Mouse (Mus musculus): ENCODE data around the gene Cdhr2. TPM values are rescaled to one million over a fixed set of nuclear protein-coding genes. Genes with fewer than 3 reads are reported as not detected.

The Cdhr2 gene
- polyA plus RNA-seq, 1 experiment from 2014 or later, result not detected

GRCm38 (mm10) chr13:54694348-54695060 is 6.8 kb upstream of the Cdhr2 start:
- WGBS, result 16% methylated on average over 26 of the region's 26 CpGs
- peak; percentile 68 for ATAC-seq (ENCODE audit: insufficient number of reproducible peaks, low FRiP score, low TSS enrichment, low read depth)
- peak overlapping the region; percentile 96 for H3K4me3 ChIP-seq

GRCm38 (mm10) chr13:54695479-54696230 is 5.6 kb upstream of the Cdhr2 start:
- Histone ChIP-seq H3K4me2 (no peak overlapping the region), H3K4me3 (no peak overlapping the region), H3K9ac (no peak overlapping the region), H3K4me1 (peaks cover 23% of the 10 kb centered on the region), H3K36me3 (no peaks in the 10 kb centered on the region), H3K27ac (no peak overlapping the region), H3K9me3 (no peaks in the 10 kb centered on the region), H3K27me3 (no peaks in the 10 kb centered on the region)
- ATAC-seq (ENCODE audit: insufficient number of reproducible peaks, low FRiP score, low TSS enrichment, low read depth), result no peak
- 90% methylated on average over 11 of the region's 11 CpGs for WGBS

More at GRCm38 (mm10) chr13:54694348-54695060, 6.8 kb upstream of the Cdhr2 start:
- H3K4me1 ChIP-seq, result peaks cover 26% of the 10 kb centered on the region
- H3K9ac ChIP-seq, result peak overlapping the region; percentile 45
- H3K36me3 ChIP-seq, result no peaks in the 10 kb centered on the region
- H3K27me3 ChIP-seq, result no peaks in the 10 kb centered on the region
- H3K4me2 ChIP-seq, result peak overlapping the region; percentile 53
- H3K27ac ChIP-seq, result peak overlapping the region; percentile 96
- no peaks in the 10 kb centered on the region for H3K9me3 ChIP-seq

GRCm38 (mm10) chr13:54702507-54702906 is 1.2 kb downstream of the Cdhr2 start:
- WGBS, result 64% methylated on average over 7 of the region's 7 CpGs
- no peak for ATAC-seq (ENCODE audit: insufficient number of reproducible peaks, low FRiP score, low TSS enrichment, low read depth)
- H3K4me1 ChIP-seq, result no peaks in the 10 kb centered on the region
- H3K4me2 ChIP-seq, result no peak overlapping the region
- H3K9ac ChIP-seq, result no peak overlapping the region
- no peak overlapping the region for H3K4me3 ChIP-seq
- peaks cover 3% of the 10 kb centered on the region; the same call in 1 of the 2 replicates for H3K27me3 ChIP-seq
- no peaks in the 10 kb centered on the region for H3K36me3 ChIP-seq
- no peak overlapping the region for H3K27ac ChIP-seq
- no peaks in the 10 kb centered on the region for H3K9me3 ChIP-seq

- H3K9ac ChIP-seq, result no peak overlapping the region
- no peak overlapping the region for H3K4me3 ChIP-seq
- H3K27ac ChIP-seq, result no peak overlapping the region
- H3K27me3 ChIP-seq, result peaks cover 3% of the 10 kb centered on the region; the same call in 1 of the 2 replicates
- no peaks in the 10 kb centered on the region for H3K36me3 ChIP-seq
- H3K4me1 ChIP-seq, result no peaks in the 10 kb centered on the region
- WGBS, result 46% methylated on average over 6 of the region's 6 CpGs
- ATAC-seq (ENCODE audit: insufficient number of reproducible peaks, low FRiP score, low TSS enrichment, low read depth), result no peak
- no peaks in the 10 kb centered on the region for H3K9me3 ChIP-seq
- H3K4me2 ChIP-seq, result no peak overlapping the region
Observed at GRCm38 (mm10) chr13:54704890-54705289, 3.6 kb downstream of the Cdhr2 start.

- H3K4me2 ChIP-seq, result no peak overlapping the region
- peaks cover 3% of the 10 kb centered on the region; the same call in 1 of the 2 replicates for H3K27me3 ChIP-seq
- no peaks in the 10 kb centered on the region for H3K4me1 ChIP-seq
- no peak overlapping the region for H3K27ac ChIP-seq
- H3K36me3 ChIP-seq, result no peaks in the 10 kb centered on the region
- 75% methylated on average over 3 of the region's 3 CpGs for WGBS
- H3K4me3 ChIP-seq, result no peak overlapping the region
- ATAC-seq (ENCODE audit: insufficient number of reproducible peaks, low FRiP score, low TSS enrichment, low read depth), result no peak
- H3K9ac ChIP-seq, result no peak overlapping the region
- no peaks in the 10 kb centered on the region for H3K9me3 ChIP-seq
Observed at GRCm38 (mm10) chr13:54710866-54711265, 9.6 kb downstream of the Cdhr2 start.

GRCm38 (mm10) chr13:54714393-54714792 is 13.1 kb downstream of the Cdhr2 start:
- Histone ChIP-seq H3K4me3 (no peak overlapping the region), H3K27ac (no peak overlapping the region), H3K4me1 (no peaks in the 10 kb centered on the region), H3K9me3 (no peaks in the 10 kb centered on the region), H3K4me2 (no peak overlapping the region), H3K9ac (no peak overlapping the region), H3K36me3 (no peaks in the 10 kb centered on the region), H3K27me3 (peaks cover 6% of the 10 kb centered on the region; the same call in 1 of the 2 replicates)
- ATAC-seq (ENCODE audit: insufficient number of reproducible peaks, low FRiP score, low TSS enrichment, low read depth), result no peak
- WGBS, result 46% methylated on average over 4 of the region's 4 CpGs

GRCm38 (mm10) chr13:54714996-54715395 is 13.7 kb downstream of the Cdhr2 start:
- Histone ChIP-seq H3K36me3 (no peaks in the 10 kb centered on the region), H3K4me2 (no peak overlapping the region), H3K9me3 (no peaks in the 10 kb centered on the region), H3K9ac (no peak overlapping the region), H3K4me3 (no peak overlapping the region), H3K27me3 (peaks cover 6% of the 10 kb centered on the region; the same call in 1 of the 2 replicates), H3K4me1 (no peaks in the 10 kb centered on the region), H3K27ac (no peak overlapping the region)
- 50% methylated on average over 10 of the region's 10 CpGs for WGBS
- ATAC-seq (ENCODE audit: insufficient number of reproducible peaks, low FRiP score, low TSS enrichment, low read depth), result no peak

GRCm38 (mm10) chr13:54716916-54717315 is 15.7 kb downstream of the Cdhr2 start:
- no peak for ATAC-seq (ENCODE audit: insufficient number of reproducible peaks, low FRiP score, low TSS enrichment, low read depth)
- Histone ChIP-seq H3K27me3 (peaks cover 6% of the 10 kb centered on the region; the same call in 1 of the 2 replicates), H3K36me3 (no peaks in the 10 kb centered on the region), H3K9me3 (no peaks in the 10 kb centered on the region), H3K4me2 (no peak overlapping the region), H3K27ac (no peak overlapping the region), H3K9ac (no peak overlapping the region), H3K4me1 (no peaks in the 10 kb centered on the region), H3K4me3 (no peak overlapping the region)
- under 1% methylated on average over 5 of the region's 5 CpGs for WGBS

- Histone ChIP-seq H3K4me1 (no peaks in the 10 kb centered on the region), H3K4me3 (no peak overlapping the region), H3K36me3 (no peaks in the 10 kb centered on the region), H3K9me3 (no peaks in the 10 kb centered on the region), H3K4me2 (no peak overlapping the region), H3K27ac (no peak overlapping the region), H3K27me3 (no peaks in the 10 kb centered on the region), H3K9ac (no peak overlapping the region)
- ATAC-seq (ENCODE audit: insufficient number of reproducible peaks, low FRiP score, low TSS enrichment, low read depth), result no peak
- 90% methylated on average over 3 of the region's 3 CpGs for WGBS
Observed at GRCm38 (mm10) chr13:54723143-54723542, 21.9 kb downstream of the Cdhr2 start.

GRCm38 (mm10) chr13:54726131-54726530 is 24.9 kb downstream of the Cdhr2 start:
- ATAC-seq (ENCODE audit: insufficient number of reproducible peaks, low FRiP score, low TSS enrichment, low read depth), result no peak
- Histone ChIP-seq H3K9ac (no peak overlapping the region), H3K4me1 (no peaks in the 10 kb centered on the region), H3K4me2 (no peak overlapping the region), H3K36me3 (no peaks in the 10 kb centered on the region), H3K9me3 (no peaks in the 10 kb centered on the region), H3K27ac (no peak overlapping the region), H3K4me3 (no peak overlapping the region), H3K27me3 (no peaks in the 10 kb centered on the region)
- WGBS, result 46% methylated on average over 11 of the region's 11 CpGs

GRCm38 (mm10) chr13:54736931-54737330 is 35.7 kb downstream of the Cdhr2 start:
- 19% methylated on average over 3 of the region's 3 CpGs for WGBS
- ATAC-seq (ENCODE audit: insufficient number of reproducible peaks, low FRiP score, low TSS enrichment, low read depth), result peak; percentile 30; the same call in 1 of the 2 replicates

More at GRCm38 (mm10) chr13:54736931-54737330, 35.7 kb downstream of the Cdhr2 start:
- H3K4me2 ChIP-seq, result peak overlapping the region; percentile 78
- H3K27me3 ChIP-seq, result peaks cover 66% of the 10 kb centered on the region
- no peaks in the 10 kb centered on the region for H3K9me3 ChIP-seq
- peaks cover 11% of the 10 kb centered on the region for H3K4me1 ChIP-seq
- no peaks in the 10 kb centered on the region for H3K36me3 ChIP-seq
- H3K4me3 ChIP-seq, result peak overlapping the region; percentile 42
- no peak overlapping the region for H3K9ac ChIP-seq
- no peak overlapping the region for H3K27ac ChIP-seq
